Mouse (Mus musculus) hindbrain, embryonic 16.5 days (tissue): ENCODE data around the gene Plekha4. TPM values are rescaled to one million over a fixed set of nuclear protein-coding genes. Genes with fewer than 3 reads are reported as not detected.
A peak's percentile ranks its signal among the peaks of the same experiment; 100 is the strongest.

Experiments used
- ATAC-seq: fragments of 200-750 bp; cut with Nextera tagmentation; 2 replicates; pipeline ENCODE4 v1.8.0; 2017; ENCODE audit warnings: moderate TSS enrichment, moderate library complexity
- H3K27ac ChIP-seq: fragments of 300-500 bp; sonication (generic); 2 replicates; pipeline ENCODE4 v1.5.1; 2014; ENCODE audit warnings: low read depth, mild to moderate bottlenecking, control low read depth, low read length, moderate library complexity
- H3K27me3 ChIP-seq: fragments of 300-500 bp; sonication (generic); replicated peaks from 2 replicates; pipeline ENCODE4 v1.6.1; 2014; ENCODE audit warnings: low read length; ENCODE audit not compliant: control insufficient read depth, insufficient read depth
- H3K36me3 ChIP-seq: fragments of 300-500 bp; sonication (generic); 2 replicates; pipeline ENCODE4 v1.6.1; 2014; ENCODE audit warnings: mild to moderate bottlenecking, low read length, moderate library complexity, mixed read lengths; ENCODE audit not compliant: control insufficient read depth, insufficient read depth
- H3K4me1 ChIP-seq: fragments of 300-500 bp; sonication (generic); 2 replicates; pipeline ENCODE4 v1.6.1; 2014; ENCODE audit warnings: low read depth, low read length; ENCODE audit not compliant: control insufficient read depth, insufficient read depth
- H3K4me2 ChIP-seq: fragments of 300-500 bp; sonication (generic); 2 replicates; pipeline ENCODE4 v1.6.1; 2014; ENCODE audit warnings: mild to moderate bottlenecking, low read length, control low read depth, moderate library complexity
- H3K4me3 ChIP-seq: fragments of 300-500 bp; sonication (generic); 2 replicates; pipeline ENCODE4 v1.5.1; 2014; ENCODE audit warnings: mild to moderate bottlenecking, low read length, control low read depth, moderate library complexity
- H3K9ac ChIP-seq: fragments of 300-500 bp; sonication (generic); 2 replicates; pipeline ENCODE4 v1.6.1; 2014; ENCODE audit warnings: low read depth, mild to moderate bottlenecking, control low read depth, low read length, moderate library complexity
- H3K9me3 ChIP-seq: fragments of 300-500 bp; sonication (generic); 2 replicates; pipeline ENCODE4 v1.6.1; 2014; ENCODE audit warnings: mild to moderate bottlenecking, low read length, moderate library complexity; ENCODE audit not compliant: control insufficient read depth
- WGBS: fragments of 180-500 bp; shearing (Covaris S2); extraction: QIAGEN DNeasy Blood & Tissue Kit; methylation state at CpG from one replicate; pipeline ENCODE4 v1.1.7; 2014; 5-methylcytosine and 5-hydroxymethylcytosine counted together
- polyA plus RNA-seq: library from polyadenylated mRNA; unstranded; fragments of >200 nt; fragmentation: Nextera tagmentation; extraction: Ambion mirVana; gene quantifications from 2 replicates; pipeline ENCODE4 v1.2.1, GENCODE M21; 2015

Plekha4 gene
- polyA plus RNA-seq, 1 experiment from 2014 or later, result 2.2 TPM

DNA sequence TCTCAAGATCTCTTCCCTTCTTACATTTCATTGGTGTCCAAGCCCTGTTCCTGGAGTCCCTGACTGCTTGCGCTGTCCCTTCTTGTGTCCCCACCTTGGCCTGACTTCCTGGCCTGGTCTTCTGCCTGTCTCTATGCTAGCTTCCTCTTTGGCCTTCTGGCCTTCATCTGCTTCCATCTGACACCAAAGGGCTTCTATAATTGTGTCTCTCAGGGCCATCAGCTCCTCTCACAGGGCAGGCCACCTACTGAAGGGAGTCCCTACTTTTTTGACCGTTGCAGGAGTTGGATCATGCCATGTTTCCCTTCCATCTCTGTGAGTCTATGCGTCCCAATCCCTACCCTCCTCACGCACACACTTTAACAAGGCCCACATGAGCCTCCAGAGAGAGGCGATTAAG is 63.8 kb downstream of the Plekha4 start:
- H3K4me1 ChIP-seq, result peaks cover 5% of the 10 kb centered on the region; the same call in 1 of the 2 replicates
- H3K27ac ChIP-seq, result no peak overlapping the region; the same call in 1 of the 2 replicates
- peaks cover 2% of the 10 kb centered on the region; the same call in 1 of the 2 replicates for H3K36me3 ChIP-seq
- H3K4me3 ChIP-seq, result no peak overlapping the region
- 97% methylated on average over 5 of the region's 5 CpGs for WGBS
- H3K9me3 ChIP-seq, result no peaks in the 10 kb centered on the region
- H3K9ac ChIP-seq, result no peak overlapping the region
- peak overlapping the region; percentile 74 for H3K4me2 ChIP-seq
- no peak for ATAC-seq
- no peaks in the 10 kb centered on the region for H3K27me3 ChIP-seq

DNA sequence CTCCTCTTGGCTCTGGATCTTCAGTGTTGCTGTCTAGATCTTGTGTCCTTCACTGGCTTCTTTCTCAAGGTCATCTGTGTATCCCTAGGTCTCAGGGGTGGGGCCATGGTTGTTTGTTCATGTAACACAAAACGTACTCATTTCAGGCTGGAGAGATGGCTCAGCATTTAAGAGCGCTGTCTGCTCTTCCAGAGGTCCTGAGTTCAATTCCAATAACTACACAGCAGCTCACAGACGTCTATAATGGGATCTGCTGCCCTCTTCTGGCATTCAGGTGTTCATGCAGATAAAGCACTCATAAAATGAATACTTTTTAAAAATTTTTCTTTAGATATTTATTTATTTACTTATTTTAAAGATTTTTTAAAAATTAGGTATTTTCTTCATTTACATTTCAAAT is 64.7 kb downstream of the Plekha4 start:
- ATAC-seq, result no peak
- H3K4me2 ChIP-seq, result no peak overlapping the region
- 60% methylated on average over 3 of the region's 3 CpGs for WGBS

DNA sequence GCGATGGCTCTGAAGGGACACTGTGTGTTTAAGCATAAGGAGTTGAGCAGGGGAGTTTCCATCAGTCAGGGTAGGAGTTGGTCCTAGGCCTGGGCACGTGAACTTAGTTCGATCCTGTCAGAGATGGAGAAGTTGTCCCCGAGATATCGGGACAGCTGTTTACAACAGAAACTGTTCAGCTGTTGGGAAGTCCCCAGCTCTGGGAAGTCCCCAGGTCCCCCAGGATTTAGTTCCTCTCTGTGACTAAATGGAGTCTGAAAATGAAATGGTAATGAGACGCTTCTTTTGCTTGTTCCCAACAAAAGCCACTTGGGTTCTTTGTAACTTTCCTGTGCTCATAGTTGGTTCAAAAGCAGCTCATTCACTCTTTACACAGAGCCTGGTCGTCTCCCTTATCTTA is 65.8 kb downstream of the Plekha4 start:
- WGBS, result 74% methylated on average over 7 of the region's 7 CpGs
- H3K9me3 ChIP-seq, result no peaks in the 10 kb centered on the region

More for the DNA sequence above, 64.7 kb downstream of the Plekha4 start:
- Histone ChIP-seq H3K9ac (no peak overlapping the region), H3K36me3 (no peaks in the 10 kb centered on the region), H3K4me1 (peaks cover 5% of the 10 kb centered on the region; the same call in 1 of the 2 replicates), H3K9me3 (no peaks in the 10 kb centered on the region), H3K27ac (no peak overlapping the region), H3K4me3 (no peak overlapping the region), H3K27me3 (no peaks in the 10 kb centered on the region)

DNA sequence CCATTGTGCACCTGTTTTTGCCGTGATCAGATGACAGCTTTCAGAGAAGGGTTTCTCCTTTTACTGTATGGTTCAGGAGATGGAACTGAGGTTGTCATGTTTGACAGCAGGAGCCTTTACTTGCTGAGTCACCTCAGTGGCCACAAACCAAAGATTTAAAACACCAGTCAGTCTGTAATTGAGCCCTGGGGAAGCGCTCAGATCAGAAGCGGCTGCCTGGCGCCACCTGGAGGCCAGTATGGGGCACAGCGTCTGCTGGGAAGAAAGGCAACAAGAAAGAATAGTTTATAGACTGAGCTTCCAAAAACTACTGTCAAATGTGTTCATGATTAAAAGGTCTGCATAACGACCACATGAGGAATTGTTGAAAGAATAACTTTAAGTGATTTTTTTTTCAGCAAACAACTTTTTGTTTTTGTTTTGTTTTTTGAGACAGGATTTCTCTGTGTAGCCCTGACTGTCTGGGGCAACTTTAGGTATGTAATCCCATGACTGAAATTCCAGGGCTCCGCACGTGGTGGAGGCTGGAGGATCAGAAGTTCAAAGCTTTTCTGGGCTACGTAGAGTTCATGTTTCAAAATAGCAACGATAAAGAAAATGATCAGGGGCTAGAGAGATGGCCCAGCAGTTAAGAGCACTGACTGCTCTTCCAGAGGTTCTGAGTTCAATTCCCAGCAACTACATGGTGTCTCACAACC is 67.1 kb downstream of the Plekha4 start:
- 24% methylated on average over 10 of the region's 10 CpGs for WGBS
- ATAC-seq, result no peak
- no peaks in the 10 kb centered on the region for H3K36me3 ChIP-seq
- H3K9ac ChIP-seq, result no peak overlapping the region
- no peak overlapping the region for H3K4me3 ChIP-seq
- no peak overlapping the region for H3K4me2 ChIP-seq
- no peaks in the 10 kb centered on the region for H3K9me3 ChIP-seq
- no peak overlapping the region for H3K27ac ChIP-seq
- H3K27me3 ChIP-seq, result no peaks in the 10 kb centered on the region
- H3K4me1 ChIP-seq, result peaks cover 5% of the 10 kb centered on the region; the same call in 1 of the 2 replicates

More for the DNA sequence above, 65.8 kb downstream of the Plekha4 start:
- H3K4me1 ChIP-seq, result peaks cover 5% of the 10 kb centered on the region; the same call in 1 of the 2 replicates
- H3K9ac ChIP-seq, result no peak overlapping the region
- no peaks in the 10 kb centered on the region for H3K36me3 ChIP-seq
- H3K4me3 ChIP-seq, result no peak overlapping the region
- H3K4me2 ChIP-seq, result no peak overlapping the region
- no peaks in the 10 kb centered on the region for H3K27me3 ChIP-seq
- no peak overlapping the region for H3K27ac ChIP-seq
- ATAC-seq, result no peak

DNA sequence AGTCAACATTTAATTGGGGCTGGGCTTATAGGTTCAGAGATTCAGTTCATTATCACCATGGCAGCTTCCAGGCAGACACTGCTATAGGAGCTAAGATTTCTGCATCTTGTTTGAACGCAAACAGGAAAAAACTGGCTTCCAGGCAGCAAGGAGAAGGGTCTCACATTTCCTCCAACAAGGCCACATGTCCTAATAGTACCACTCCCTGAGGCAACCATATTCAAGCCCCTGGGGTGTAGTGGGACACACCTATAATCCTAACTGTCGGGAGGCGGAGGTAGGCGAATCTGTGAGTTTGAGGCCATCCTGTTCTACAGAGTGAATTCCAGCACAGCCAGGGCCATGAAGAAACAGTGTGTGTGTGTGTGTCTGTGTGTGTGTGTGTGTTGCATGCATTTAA is 69.0 kb downstream of the Plekha4 start:
- Histone ChIP-seq H3K4me1 (no peaks in the 10 kb centered on the region), H3K36me3 (no peaks in the 10 kb centered on the region), H3K9ac (no peak overlapping the region), H3K27ac (no peak overlapping the region), H3K9me3 (no peaks in the 10 kb centered on the region), H3K27me3 (no peaks in the 10 kb centered on the region), H3K4me3 (no peak overlapping the region), H3K4me2 (no peak overlapping the region)
- 83% methylated on average over 4 of the region's 4 CpGs for WGBS
- no peak for ATAC-seq

DNA sequence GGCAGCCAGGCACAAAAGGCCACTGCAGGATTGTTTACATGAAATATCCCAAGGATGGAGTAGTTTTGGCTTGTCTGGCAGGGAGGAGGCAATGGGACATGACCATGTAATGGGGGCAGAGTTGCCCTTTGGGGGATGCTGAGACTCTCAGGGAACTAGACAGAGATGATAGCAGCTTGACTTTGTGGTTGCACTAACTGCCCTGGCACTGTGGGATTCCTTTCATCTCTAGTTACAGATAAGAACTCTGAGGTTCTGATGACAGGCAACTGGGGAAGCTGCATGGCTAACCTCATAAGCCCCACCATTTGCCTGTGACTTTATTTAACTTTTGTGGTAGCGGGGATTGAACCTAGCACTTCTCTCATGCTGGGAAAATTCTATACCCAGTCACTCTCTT is 70.0 kb downstream of the Plekha4 start:
- no peak overlapping the region for H3K4me3 ChIP-seq
- H3K36me3 ChIP-seq, result no peaks in the 10 kb centered on the region
- H3K4me2 ChIP-seq, result no peak overlapping the region
- 96% methylated on average over 1 of the region's 1 CpGs for WGBS
- no peaks in the 10 kb centered on the region for H3K4me1 ChIP-seq
- no peaks in the 10 kb centered on the region for H3K9me3 ChIP-seq
- no peaks in the 10 kb centered on the region for H3K27me3 ChIP-seq
- no peak for ATAC-seq
- no peak overlapping the region for H3K27ac ChIP-seq
- H3K9ac ChIP-seq, result no peak overlapping the region

DNA sequence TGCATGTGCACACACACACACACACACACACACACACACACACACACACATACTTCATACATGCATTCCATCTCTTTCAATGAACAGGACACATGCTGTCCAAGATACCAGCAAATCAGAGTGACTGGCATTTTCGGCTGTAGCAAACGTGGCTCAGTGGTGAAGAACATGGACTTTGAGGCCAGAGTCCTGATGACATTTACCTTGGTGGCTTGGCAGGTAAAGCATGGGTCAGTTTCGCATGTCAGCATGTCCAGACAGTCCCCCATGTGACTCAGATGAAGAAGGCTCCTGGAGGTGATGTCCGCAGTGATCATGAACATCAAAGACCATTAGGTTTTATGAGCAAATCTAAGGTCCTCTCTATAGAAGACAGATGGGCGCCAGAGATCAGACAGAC is 70.9 kb downstream of the Plekha4 start:
- H3K4me1 ChIP-seq, result no peaks in the 10 kb centered on the region
- no peak overlapping the region for H3K4me3 ChIP-seq
- no peak overlapping the region for H3K27ac ChIP-seq
- 86% methylated on average over 5 of the region's 5 CpGs for WGBS
- H3K9me3 ChIP-seq, result no peaks in the 10 kb centered on the region
- ATAC-seq, result no peak
- H3K9ac ChIP-seq, result no peak overlapping the region
- no peak overlapping the region for H3K4me2 ChIP-seq
- H3K36me3 ChIP-seq, result no peaks in the 10 kb centered on the region
- no peaks in the 10 kb centered on the region for H3K27me3 ChIP-seq

DNA sequence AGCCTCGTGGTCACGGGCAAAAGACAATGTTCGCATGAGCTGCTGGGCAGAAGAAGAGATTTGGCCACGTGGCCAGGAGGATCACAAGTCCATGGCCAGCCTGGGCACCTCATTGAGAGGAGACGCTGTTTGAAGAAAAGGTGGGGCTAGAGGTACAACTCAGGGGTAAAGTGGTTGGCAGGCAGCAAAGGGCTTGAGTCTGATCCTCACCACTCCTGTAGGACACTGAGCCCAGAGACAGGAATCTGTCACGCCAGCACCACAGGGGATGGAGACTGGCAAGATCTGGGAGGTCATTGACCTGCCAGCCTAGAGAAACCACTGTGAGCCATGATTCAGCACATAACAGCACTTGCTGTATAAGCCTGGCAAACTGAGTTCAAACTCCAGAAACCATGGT is 71.4 kb downstream of the Plekha4 start:
- no peak overlapping the region for H3K27ac ChIP-seq
- 91% methylated on average over 6 of the region's 6 CpGs for WGBS
- H3K36me3 ChIP-seq, result no peaks in the 10 kb centered on the region
- H3K4me2 ChIP-seq, result no peak overlapping the region
- no peak overlapping the region for H3K9ac ChIP-seq
- no peaks in the 10 kb centered on the region for H3K9me3 ChIP-seq
- ATAC-seq, result no peak
- no peaks in the 10 kb centered on the region for H3K4me1 ChIP-seq
- H3K4me3 ChIP-seq, result no peak overlapping the region
- no peaks in the 10 kb centered on the region for H3K27me3 ChIP-seq

DNA sequence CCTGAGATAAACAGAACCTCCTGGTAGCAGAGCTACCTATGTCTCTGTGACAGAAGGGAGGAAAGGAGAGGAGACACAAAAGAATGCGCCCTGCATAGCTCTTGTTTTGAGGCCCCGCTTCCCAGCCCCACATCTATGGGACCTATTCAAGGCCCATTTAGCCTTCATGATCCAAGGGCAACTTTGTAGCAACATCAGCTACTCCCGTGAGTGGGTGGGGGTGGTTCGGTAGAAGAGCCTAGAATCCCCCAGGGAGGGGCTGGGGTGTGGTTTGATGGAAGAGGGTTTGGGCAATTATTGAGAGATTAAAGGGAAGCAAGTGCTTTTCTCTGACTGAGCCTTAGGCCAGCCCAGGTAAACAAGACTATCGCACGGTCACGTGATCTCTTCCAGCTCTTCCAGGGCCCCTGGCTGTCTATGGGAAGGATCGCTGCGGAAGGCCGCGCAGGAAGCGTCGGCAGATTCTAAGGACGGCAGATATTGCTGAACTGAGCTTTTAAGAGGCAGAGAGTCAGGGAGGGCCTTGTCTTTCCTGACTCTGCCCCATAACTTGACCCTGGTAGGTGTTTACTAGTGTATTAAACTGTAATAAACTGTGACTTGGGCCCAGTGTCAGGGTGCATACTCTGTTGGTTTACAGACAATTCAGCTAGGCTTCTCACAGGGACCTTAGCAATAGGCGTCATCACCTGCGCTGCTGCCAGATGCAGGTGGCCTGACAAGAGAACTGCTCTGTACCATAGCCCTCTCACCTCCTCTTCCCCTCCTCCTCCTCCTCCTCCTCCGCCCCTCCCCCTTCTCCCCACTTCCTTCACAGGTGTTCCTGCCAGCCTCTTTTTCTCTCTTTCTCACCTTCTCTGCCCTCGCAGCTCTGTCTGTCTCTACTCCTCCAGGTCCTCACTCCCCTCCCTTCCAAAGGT is 73.1 kb downstream of the Plekha4 start:
- no peak overlapping the region for H3K9ac ChIP-seq
- no peak for ATAC-seq
- H3K36me3 ChIP-seq, result no peaks in the 10 kb centered on the region
- no peak overlapping the region for H3K4me3 ChIP-seq
- no peaks in the 10 kb centered on the region for H3K4me1 ChIP-seq
- no peaks in the 10 kb centered on the region for H3K9me3 ChIP-seq
- H3K27ac ChIP-seq, result no peak overlapping the region
- WGBS, result 51% methylated on average over 18 of the region's 18 CpGs
- no peaks in the 10 kb centered on the region for H3K27me3 ChIP-seq
- no peak overlapping the region for H3K4me2 ChIP-seq
